Mouse (Mus musculus) MEL (cell line): ENCODE results near the gene Nlrx1. TPM values are rescaled to one million over a fixed set of nuclear protein-coding genes. Genes with fewer than 3 reads are reported as not detected.
A peak's percentile ranks its signal among the peaks of the same experiment; 100 is the strongest.

Source experiments
- DNase-seq: peaks from one replicate; pipeline ENCODE4 v3.0.0; 2011; ENCODE audit warnings: low read depth, low spot score
- H3K27ac ChIP-seq: 2 replicates; pipeline ENCODE4 v1.5.1; 2012; ENCODE audit warnings: low read depth, mild to moderate bottlenecking, control low read depth, low read length, moderate library complexity; ENCODE audit not compliant: control insufficient read depth
- H3K27me3 ChIP-seq, 2 experiments: fragments of 150-350 bp in 1 of 2; sonication (generic) in 1 of 2; 2 replicates each; pipeline ENCODE4 v1.6.1; 2012; ENCODE audit warnings: low read length in 2 of 2, mild to moderate bottlenecking in 2 of 2, improper control_type of control experiment in 1 of 2, moderate library complexity in 1 of 2; ENCODE audit not compliant: insufficient read depth in 2 of 2, control insufficient read depth in 1 of 2
- H3K36me3 ChIP-seq, 2 experiments: 2 replicates each; pipeline ENCODE4 v1.6.1; 2012 to 2014; ENCODE audit warnings: low read length in 2 of 2, improper control_type of control experiment in 1 of 2, inconsistent platforms in 1 of 2, mild to moderate bottlenecking in 1 of 2; ENCODE audit not compliant: insufficient read depth in 2 of 2, control insufficient read depth in 1 of 2
- H3K4me1 ChIP-seq, 2 experiments: fragments of 150-350 bp in 1 of 2; sonication (generic) in 1 of 2; 2 replicates each; pipeline ENCODE4 v1.6.1; 2012; ENCODE audit warnings: low read length in 2 of 2, improper control_type of control experiment in 1 of 2, mild to moderate bottlenecking in 1 of 2; ENCODE audit not compliant: insufficient read depth in 2 of 2, control insufficient read depth in 1 of 2
- H3K4me3 ChIP-seq, 2 experiments: fragments of 150-350 bp in 1 of 2; sonication (generic) in 1 of 2; 2 replicates each; pipeline ENCODE4 v1.5.1; 2012; ENCODE audit warnings: low read depth in 2 of 2, low read length in 2 of 2, mild to moderate bottlenecking in 2 of 2, moderate library complexity in 2 of 2, control low read depth in 1 of 2, improper control_type of control experiment in 1 of 2; ENCODE audit not compliant: control insufficient read depth in 1 of 2, insufficient read depth in 1 of 2
- H3K79me2 ChIP-seq: 2 replicates; pipeline ENCODE4 v1.6.1; 2012; ENCODE audit warnings: mild to moderate bottlenecking, low read length, moderate library complexity; ENCODE audit not compliant: control insufficient read depth, poor library complexity, insufficient read depth
- H3K9ac ChIP-seq: 2 replicates; pipeline ENCODE4 v1.6.1; 2012; ENCODE audit warnings: low read depth, mild to moderate bottlenecking, control low read depth, low read length, moderate library complexity; ENCODE audit not compliant: control insufficient read depth, poor library complexity, severe bottlenecking
- H3K9me3 ChIP-seq: fragments of 150-350 bp; sonication (generic); replicated peaks from 2 replicates; pipeline ENCODE4 v1.6.1; 2012; ENCODE audit warnings: mild to moderate bottlenecking, low read length, improper control_type of control experiment, moderate library complexity; ENCODE audit not compliant: insufficient read depth
- BHLHE40 ChIP-seq: IDR thresholded peaks from 2 replicates; pipeline ENCODE4 v1.6.1; 2012; ENCODE audit warnings: low read depth, mild to moderate bottlenecking, inconsistent platforms, low read length, improper control_type of control experiment, borderline replicate concordance
- CHD1 ChIP-seq: IDR thresholded peaks from 2 replicates; pipeline ENCODE4 v1.6.1; 2012; ENCODE audit warnings: low read depth, mild to moderate bottlenecking, inconsistent platforms, low read length, improper control_type of control experiment
- CHD2 ChIP-seq: IDR thresholded peaks from 2 replicates; pipeline ENCODE4 v1.6.1; 2011; ENCODE audit warnings: low read length, improper control_type of control experiment
- E2F4 ChIP-seq: IDR thresholded peaks from 2 replicates; pipeline ENCODE4 v1.6.1; 2011; ENCODE audit warnings: low read depth, low read length, improper control_type of control experiment, borderline replicate concordance
- ELF1 ChIP-seq: IDR thresholded peaks from 2 replicates; pipeline ENCODE4 v1.6.1; 2014; ENCODE audit warnings: low read depth, mild to moderate bottlenecking, inconsistent platforms, low read length, improper control_type of control experiment, moderate library complexity
- EP300 ChIP-seq, 2 experiments: IDR thresholded peaks; 2 replicates each; pipeline ENCODE4 v1.6.1; 2011; ENCODE audit warnings: improper control_type of control experiment in 2 of 2, low read length in 2 of 2, low read depth in 1 of 2, mild to moderate bottlenecking in 1 of 2
- ETS1 ChIP-seq: IDR thresholded peaks from 2 replicates; pipeline ENCODE4 v1.6.1; 2012; ENCODE audit warnings: low read depth, mild to moderate bottlenecking, inconsistent platforms, low read length, improper control_type of control experiment, moderate library complexity
- GATA1 ChIP-seq: IDR thresholded peaks from 2 replicates; pipeline ENCODE4 v1.6.1; 2011; ENCODE audit warnings: low read depth, low read length, improper control_type of control experiment
- HCFC1 ChIP-seq: IDR thresholded peaks from 2 replicates; pipeline ENCODE4 v1.6.1; 2012; ENCODE audit warnings: low read depth, mild to moderate bottlenecking, inconsistent platforms, low read length, improper control_type of control experiment, moderate library complexity
- JUND ChIP-seq: IDR thresholded peaks from 2 replicates; pipeline ENCODE4 v1.6.1; 2011; ENCODE audit warnings: low read depth, mild to moderate bottlenecking, improper control_type of control experiment, low read length
- KAT2A ChIP-seq: conservative IDR thresholded peaks from 2 replicates; pipeline ENCODE4 v1.6.1; 2012; ENCODE audit warnings: low read depth, low read length, improper control_type of control experiment, inconsistent platforms
- MAFK ChIP-seq: IDR thresholded peaks from 2 replicates; pipeline ENCODE4 v1.6.1; 2011; ENCODE audit warnings: low read depth, mild to moderate bottlenecking, low read length, improper control_type of control experiment, borderline replicate concordance
- MAX ChIP-seq: IDR thresholded peaks from 2 replicates; pipeline ENCODE4 v1.6.1; 2011; ENCODE audit warnings: low read length, improper control_type of control experiment
- MAZ ChIP-seq: IDR thresholded peaks from 2 replicates; pipeline ENCODE4 v1.6.1; 2012; ENCODE audit warnings: low read depth, mild to moderate bottlenecking, inconsistent platforms, low read length, improper control_type of control experiment
- MEF2A ChIP-seq: IDR thresholded peaks from 2 replicates; pipeline ENCODE4 v1.6.1; 2014; ENCODE audit warnings: low read depth, mild to moderate bottlenecking, inconsistent platforms, low read length, improper control_type of control experiment; ENCODE audit not compliant: poor library complexity, insufficient replicate concordance, severe bottlenecking; ENCODE audit errors: extremely low read depth
- MXI1 ChIP-seq: IDR thresholded peaks from 2 replicates; pipeline ENCODE4 v1.6.1; 2011; ENCODE audit warnings: mild to moderate bottlenecking, low read depth, low read length, improper control_type of control experiment
- NRF1 ChIP-seq: IDR thresholded peaks from 2 replicates; pipeline ENCODE4 v1.6.1; 2014; ENCODE audit warnings: low read depth, mild to moderate bottlenecking, inconsistent platforms, low read length, improper control_type of control experiment, moderate library complexity; ENCODE audit not compliant: poor library complexity, insufficient read depth, severe bottlenecking
- POLR2A ChIP-seq, 2 experiments: IDR thresholded peaks; 2 replicates each; pipeline ENCODE4 v1.6.1; 2011 to 2012; ENCODE audit warnings: low read length in 2 of 2, mild to moderate bottlenecking in 2 of 2, control low read depth in 1 of 2, improper control_type of control experiment in 1 of 2, low read depth in 1 of 2, moderate library complexity in 1 of 2; ENCODE audit not compliant: control insufficient read depth in 1 of 2, insufficient read depth in 1 of 2, poor library complexity in 1 of 2
- POLR2AphosphoS2 ChIP-seq: IDR thresholded peaks from 2 replicates; pipeline ENCODE4 v1.6.1; 2011; ENCODE audit warnings: low read length, improper control_type of control experiment
- POLR2AphosphoS5 ChIP-seq: IDR thresholded peaks from 2 replicates; pipeline ENCODE4 v1.6.1; 2012; ENCODE audit warnings: low read depth, borderline replicate concordance, mild to moderate bottlenecking, inconsistent platforms, low read length, moderate library complexity, mixed read lengths
- RAD21 ChIP-seq: IDR thresholded peaks from 2 replicates; pipeline ENCODE4 v1.6.1; 2011; ENCODE audit warnings: mild to moderate bottlenecking, low read depth, low read length, improper control_type of control experiment
- SIN3A ChIP-seq: IDR thresholded peaks from 2 replicates; pipeline ENCODE4 v1.6.1; 2012; ENCODE audit warnings: low read length, improper control_type of control experiment, inconsistent platforms
- SMC3 ChIP-seq: IDR thresholded peaks from 2 replicates; pipeline ENCODE4 v1.6.1; 2011; ENCODE audit warnings: low read depth, low read length, improper control_type of control experiment
- UBTF ChIP-seq: IDR thresholded peaks from 2 replicates; pipeline ENCODE4 v1.6.1; 2012; ENCODE audit warnings: low read depth, mild to moderate bottlenecking, inconsistent platforms, low read length, improper control_type of control experiment, moderate library complexity, borderline replicate concordance; ENCODE audit not compliant: insufficient read depth
- USF1 ChIP-seq: IDR thresholded peaks from 2 replicates; pipeline ENCODE4 v1.6.1; 2014; ENCODE audit warnings: low read depth, mild to moderate bottlenecking, inconsistent platforms, low read length, improper control_type of control experiment, moderate library complexity
- USF2 ChIP-seq, 2 experiments: IDR thresholded peaks; 2 replicates each; pipeline ENCODE4 v1.6.1; 2011 to 2012; ENCODE audit warnings: improper control_type of control experiment in 2 of 2, low read length in 2 of 2, borderline replicate concordance in 1 of 2, inconsistent platforms in 1 of 2, low read depth in 1 of 2, mild to moderate bottlenecking in 1 of 2; ENCODE audit not compliant: insufficient read depth in 1 of 2
- ZC3H11A ChIP-seq: IDR thresholded peaks from 2 replicates; pipeline ENCODE4 v1.6.1; 2012; ENCODE audit warnings: low read depth, mild to moderate bottlenecking, inconsistent platforms, low read length, improper control_type of control experiment
- ZKSCAN1 ChIP-seq: IDR thresholded peaks from 2 replicates; pipeline ENCODE4 v1.6.1; 2012; ENCODE audit warnings: low read depth, mild to moderate bottlenecking, inconsistent platforms, low read length, improper control_type of control experiment, moderate library complexity
- ZNF384 ChIP-seq: IDR thresholded peaks from 2 replicates; pipeline ENCODE4 v1.6.1; 2012; ENCODE audit warnings: low read depth, mild to moderate bottlenecking, inconsistent platforms, low read length, improper control_type of control experiment
- polyA plus RNA-seq, 2 experiments: library from polyadenylated mRNA; stranded (reverse) in 1 of 2; unstranded in 1 of 2; fragments of >175 nt in 1 of 2; fragments of >200 nt in 1 of 2; gene quantifications; 2 replicates each; pipeline versions ENCODE4 v1.2.1 to v1.2.4; 2012; ENCODE audit warnings: low replicate concordance in 2 of 2, low read depth in 1 of 2; ENCODE audit not compliant: insufficient read length in 2 of 2, insufficient read depth in 1 of 2, missing spikeins in 1 of 2
- total RNA-seq: library from RNA; depleted of rRNA; stranded (reverse); fragments of 300-350 nt; gene quantifications from 2 replicates; pipeline ENCODE4 v1.2.3, GENCODE M21; 2012

The Nlrx1 gene
- total and polyA plus RNA-seq, 3 experiments, result 1.2 to 7.0 TPM; not detected in 1

DNA sequence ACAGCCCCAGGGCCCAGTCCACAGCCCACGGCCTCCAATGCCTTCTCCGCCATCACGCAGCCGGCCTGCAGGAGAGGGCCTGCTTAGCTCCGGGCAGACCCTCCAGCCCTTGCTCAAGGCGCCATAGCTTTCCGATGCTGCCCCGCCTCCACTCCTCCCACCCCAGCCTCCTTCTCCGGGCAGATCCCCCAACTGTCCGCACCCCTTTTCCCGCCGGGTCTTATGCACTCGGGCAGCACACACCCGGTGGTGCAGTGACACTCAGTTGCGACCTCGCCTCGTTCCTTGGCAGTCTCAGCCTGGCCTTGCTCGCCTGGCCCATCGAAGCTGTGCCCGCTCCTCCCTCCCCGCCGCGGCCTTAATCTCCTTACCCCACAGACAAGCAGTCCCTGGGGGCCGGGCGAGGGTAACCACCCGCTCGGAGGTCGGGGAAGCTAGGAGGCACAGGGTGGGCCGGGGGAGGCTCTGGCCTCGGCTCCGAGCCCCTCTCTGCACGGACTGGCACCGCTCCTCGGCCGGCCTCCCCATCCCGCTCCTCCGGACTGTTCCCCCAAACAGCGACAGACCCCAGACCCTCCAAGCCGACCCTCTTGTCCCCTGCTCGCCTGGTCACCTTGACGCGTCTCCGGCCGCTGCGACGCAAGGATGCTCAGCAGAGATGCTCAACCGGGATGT is 19.1 kb upstream of the Nlrx1 start:
- peak; percentile 64 for DNase-seq
- Histone ChIP-seq H3K4me3 (peak overlapping the region; percentile 70), H3K9me3 (no peaks in the 10 kb centered on the region)

DNA sequence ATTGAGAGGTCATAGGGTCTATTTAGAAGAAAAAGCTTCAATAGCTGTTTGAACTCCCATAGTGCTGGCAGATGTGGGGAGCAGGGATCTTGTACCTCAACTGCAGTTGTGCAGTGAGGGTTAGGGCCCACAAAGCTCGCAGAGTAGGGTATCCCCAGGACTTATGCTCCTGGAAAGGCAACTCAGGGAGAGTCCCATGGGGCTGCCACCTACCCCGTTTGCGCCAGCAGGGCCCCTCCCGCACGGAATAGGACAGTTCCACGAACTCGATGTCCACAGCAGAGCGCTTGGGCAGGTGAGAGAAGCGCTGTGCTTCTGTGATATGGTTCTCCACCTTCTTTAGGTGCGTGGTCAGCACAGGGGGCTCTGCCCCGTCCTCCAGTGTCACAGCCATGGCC is 18.6 kb upstream of the Nlrx1 start:
- DNase-seq, result peak; percentile 45
- TF ChIP-seq CHD2, result no peak
- TF ChIP-seq POLR2A (IDR thresholded peaks at IDR 0.05; ENCODE audit: control insufficient read depth in 1 of 2, insufficient read depth in 1 of 2, low read depth in 1 of 2, low read length in 2 of 2, poor library complexity in 1 of 2), result 0 out of 4 replicates have a peak, but pooled peaks of 1 of the 2 experiments have one; percentile 23
- TF ChIP-seq SIN3A, result 0 out of 2 replicates have a peak, but pooled peaks have one; percentile 14
- peaks cover 8 to 22% of the 10 kb centered on the region in 2 experiments for H3K4me1 ChIP-seq
- peaks cover 8% of the 10 kb centered on the region; the same call in 1 of the 2 replicates for H3K79me2 ChIP-seq
- peak overlapping the region; percentile 70 for H3K4me3 ChIP-seq
- H3K27ac ChIP-seq, result peak overlapping the region; percentile 17
- H3K9me3 ChIP-seq, result no peaks in the 10 kb centered on the region
- H3K36me3 ChIP-seq, result peaks cover under 1 to 11% of the 10 kb centered on the region in 2 experiments
- no peaks in the 10 kb centered on the region for H3K27me3 ChIP-seq
- peak overlapping the region; percentile 64 for H3K9ac ChIP-seq

More for the DNA sequence above, 19.1 kb upstream of the Nlrx1 start:
- H3K27ac ChIP-seq, result peak overlapping the region; percentile 95
- peaks cover 8% of the 10 kb centered on the region; the same call in 1 of the 2 replicates for H3K79me2 ChIP-seq
- H3K4me1 ChIP-seq, result peaks cover 8 to 22% of the 10 kb centered on the region in 2 experiments
- H3K27me3 ChIP-seq, result no peaks in the 10 kb centered on the region
- H3K36me3 ChIP-seq, result peaks cover 4 to 11% of the 10 kb centered on the region in 2 experiments
- H3K9ac ChIP-seq, result peak overlapping the region; percentile 64
- TF ChIP-seq MXI1 (peak; percentile 11; the same call in 1 of the 2 replicates), JUND (no peak), MAX (no peak), MEF2A (no peak), NRF1 (no peak), ZKSCAN1 (no peak), ETS1 (no peak), ZNF384 (no peak), POLR2AphosphoS2 (no peak), MAZ (no peak), UBTF (peak; percentile 85; the same call in 1 of the 2 replicates), GATA1 (no peak), POLR2A (IDR thresholded peaks at IDR 0.05; ENCODE audit: control insufficient read depth in 1 of 2, insufficient read depth in 1 of 2, low read depth in 1 of 2, low read length in 2 of 2, poor library complexity in 1 of 2) (no peak), EP300 (IDR thresholded peaks at IDR 0.05; ENCODE audit: low read depth in 1 of 2, low read length in 2 of 2) (no peak), MAFK (no peak), HCFC1 (no peak; the same call in 1 of the 2 replicates), KAT2A (no peak), SMC3 (no peak), POLR2AphosphoS5 (0 out of 2 replicates have a peak, but pooled peaks have one; percentile 50), ELF1 (no peak), USF2 (IDR thresholded peaks at IDR 0.05; ENCODE audit: borderline replicate concordance in 1 of 2, insufficient read depth in 1 of 2, low read depth in 1 of 2, low read length in 2 of 2) (no peak), ZC3H11A (no peak), RAD21 (no peak), CHD1 (no peak), USF1 (no peak), BHLHE40 (no peak), E2F4 (no peak)
